Mouse (Mus musculus): ENCODE measurements at regions not wholly inside any gene's neighbourhood (a gene's known extent, or its start where the extent isn't known, plus 50 kb on each side); places are given as distances from the start of the nearest gene placed in this dataset.

- H3K9ac ChIP-seq = no peak overlapping the region
- 67% methylated on average over 2 of the region's 2 CpGs for WGBS
- ATAC-seq (ENCODE audit: insufficient number of reproducible peaks, low FRiP score, low TSS enrichment, low read depth) = no peak
Observed at GRCm38 (mm10) chr1:107677404-107677803, 87.6 kb downstream of the Serpinb8 start.

GRCm38 (mm10) chr1:107696858-107697257 lies 107.1 kb downstream of the Serpinb8 start:
- no peak for ATAC-seq (ENCODE audit: insufficient number of reproducible peaks, low FRiP score, low TSS enrichment, low read depth)
- H3K36me3 ChIP-seq = no peaks in the 10 kb centered on the region
- no peaks in the 10 kb centered on the region for H3K4me1 ChIP-seq
- 35% methylated on average over 2 of the region's 2 CpGs for WGBS
- H3K27me3 ChIP-seq = no peaks in the 10 kb centered on the region
- H3K27ac ChIP-seq (replicated peaks) = no peak overlapping the region
- no peak overlapping the region for H3K4me2 ChIP-seq (replicated peaks)
- no peak overlapping the region for H3K4me3 ChIP-seq (replicated peaks)
- H3K9ac ChIP-seq = no peak overlapping the region
- H3K9me3 ChIP-seq (replicated peaks) = no peaks in the 10 kb centered on the region

More at GRCm38 (mm10) chr1:107677404-107677803, 87.6 kb downstream of the Serpinb8 start:
- no peak overlapping the region for H3K4me3 ChIP-seq (replicated peaks)
- H3K27ac ChIP-seq (replicated peaks) = no peak overlapping the region
- no peaks in the 10 kb centered on the region for H3K9me3 ChIP-seq (replicated peaks)
- H3K4me1 ChIP-seq = no peaks in the 10 kb centered on the region
- no peaks in the 10 kb centered on the region for H3K36me3 ChIP-seq
- H3K4me2 ChIP-seq (replicated peaks) = no peak overlapping the region
- H3K27me3 ChIP-seq = no peaks in the 10 kb centered on the region

GRCm38 (mm10) chr1:107706108-107706548 lies 116.3 kb downstream of the Serpinb8 start:
- H3K27me3 ChIP-seq = no peaks in the 10 kb centered on the region
- H3K9ac ChIP-seq = no peak overlapping the region
- H3K36me3 ChIP-seq = no peaks in the 10 kb centered on the region
- no peak overlapping the region for H3K27ac ChIP-seq (replicated peaks)
- H3K4me3 ChIP-seq (replicated peaks) = no peak overlapping the region
- no peaks in the 10 kb centered on the region for H3K4me1 ChIP-seq
- no peak for ATAC-seq (ENCODE audit: insufficient number of reproducible peaks, low FRiP score, low TSS enrichment, low read depth)
- H3K9me3 ChIP-seq (replicated peaks) = no peaks in the 10 kb centered on the region
- no peak overlapping the region for H3K4me2 ChIP-seq (replicated peaks)

- Histone ChIP-seq H3K4me1 (no peaks in the 10 kb centered on the region), H3K27ac (replicated peaks) (no peak overlapping the region), H3K27me3 (no peaks in the 10 kb centered on the region), H3K9ac (no peak overlapping the region), H3K4me2 (replicated peaks) (no peak overlapping the region), H3K4me3 (replicated peaks) (no peak overlapping the region), H3K36me3 (no peaks in the 10 kb centered on the region), H3K9me3 (replicated peaks) (no peaks in the 10 kb centered on the region)
- WGBS = 90% methylated on average over 5 of the region's 5 CpGs
- ATAC-seq (ENCODE audit: insufficient number of reproducible peaks, low FRiP score, low TSS enrichment, low read depth) = no peak
Observed at GRCm38 (mm10) chr1:107708601-107709000, 118.8 kb downstream of the Serpinb8 start.

- Histone ChIP-seq H3K9ac (no peak overlapping the region), H3K27ac (replicated peaks) (no peak overlapping the region), H3K36me3 (no peaks in the 10 kb centered on the region), H3K4me2 (replicated peaks) (no peak overlapping the region), H3K9me3 (replicated peaks) (no peaks in the 10 kb centered on the region), H3K4me3 (replicated peaks) (no peak overlapping the region), H3K4me1 (no peaks in the 10 kb centered on the region), H3K27me3 (no peaks in the 10 kb centered on the region)
- WGBS = 40% methylated on average over 1 of the region's 1 CpGs
- ATAC-seq (ENCODE audit: insufficient number of reproducible peaks, low FRiP score, low TSS enrichment, low read depth) = no peak
Observed at GRCm38 (mm10) chr1:107714869-107715268, 125.1 kb downstream of the Serpinb8 start.

GRCm38 (mm10) chr1:107719304-107719703 lies 129.5 kb downstream of the Serpinb8 start:
- ATAC-seq (ENCODE audit: insufficient number of reproducible peaks, low FRiP score, low TSS enrichment, low read depth) = no peak
- H3K27ac ChIP-seq (replicated peaks) = no peak overlapping the region
- H3K4me3 ChIP-seq (replicated peaks) = no peak overlapping the region
- no peak overlapping the region for H3K4me2 ChIP-seq (replicated peaks)
- H3K9ac ChIP-seq = no peak overlapping the region
- H3K4me1 ChIP-seq = no peaks in the 10 kb centered on the region
- no peaks in the 10 kb centered on the region for H3K9me3 ChIP-seq (replicated peaks)
- WGBS = 42% methylated on average over 5 of the region's 5 CpGs
- H3K27me3 ChIP-seq = no peaks in the 10 kb centered on the region
- H3K36me3 ChIP-seq = no peaks in the 10 kb centered on the region

- no peak for ATAC-seq (ENCODE audit: insufficient number of reproducible peaks, low FRiP score, low TSS enrichment, low read depth)
- H3K9ac ChIP-seq = no peak overlapping the region
- no peaks in the 10 kb centered on the region for H3K36me3 ChIP-seq
- no peak overlapping the region for H3K27ac ChIP-seq (replicated peaks)
- WGBS = 71% methylated on average over 11 of the region's 11 CpGs
- no peak overlapping the region for H3K4me3 ChIP-seq (replicated peaks)
- H3K4me2 ChIP-seq (replicated peaks) = no peak overlapping the region
- no peaks in the 10 kb centered on the region for H3K27me3 ChIP-seq
- no peaks in the 10 kb centered on the region for H3K9me3 ChIP-seq (replicated peaks)
- no peaks in the 10 kb centered on the region for H3K4me1 ChIP-seq
Observed at GRCm38 (mm10) chr1:107728113-107728839, 138.5 kb downstream of the Serpinb8 start.

GRCm38 (mm10) chr1:107765307-107765706 lies 175.5 kb downstream of the Serpinb8 start:
- Histone ChIP-seq H3K4me3 (replicated peaks) (no peak overlapping the region), H3K4me1 (no peaks in the 10 kb centered on the region), H3K9ac (no peak overlapping the region), H3K9me3 (replicated peaks) (no peaks in the 10 kb centered on the region), H3K36me3 (no peaks in the 10 kb centered on the region), H3K27ac (replicated peaks) (no peak overlapping the region), H3K4me2 (replicated peaks) (no peak overlapping the region), H3K27me3 (no peaks in the 10 kb centered on the region)
- WGBS = 79% methylated on average over 1 of the region's 1 CpGs
- no peak for ATAC-seq (ENCODE audit: insufficient number of reproducible peaks, low FRiP score, low TSS enrichment, low read depth)

- H3K27ac ChIP-seq (replicated peaks) = no peak overlapping the region
- 58% methylated on average over 4 of the region's 4 CpGs for WGBS
- no peak for ATAC-seq (ENCODE audit: insufficient number of reproducible peaks, low FRiP score, low TSS enrichment, low read depth)
- no peaks in the 10 kb centered on the region for H3K27me3 ChIP-seq
- H3K4me3 ChIP-seq (replicated peaks) = no peak overlapping the region
- no peaks in the 10 kb centered on the region for H3K36me3 ChIP-seq
- no peak overlapping the region for H3K4me2 ChIP-seq (replicated peaks)
- no peak overlapping the region for H3K9ac ChIP-seq
- no peaks in the 10 kb centered on the region for H3K9me3 ChIP-seq (replicated peaks)
- H3K4me1 ChIP-seq = no peaks in the 10 kb centered on the region
Observed at GRCm38 (mm10) chr1:107767198-107767947, 177.6 kb downstream of the Serpinb8 start.

- no peak overlapping the region for H3K4me3 ChIP-seq (replicated peaks)
- H3K27ac ChIP-seq (replicated peaks) = no peak overlapping the region
- no peaks in the 10 kb centered on the region for H3K27me3 ChIP-seq
- H3K9me3 ChIP-seq (replicated peaks) = no peaks in the 10 kb centered on the region
- H3K9ac ChIP-seq = no peak overlapping the region
- H3K36me3 ChIP-seq = no peaks in the 10 kb centered on the region
- no peak overlapping the region for H3K4me2 ChIP-seq (replicated peaks)
- no peak for ATAC-seq (ENCODE audit: insufficient number of reproducible peaks, low FRiP score, low TSS enrichment, low read depth)
- H3K4me1 ChIP-seq = no peaks in the 10 kb centered on the region
- 79% methylated on average over 2 of the region's 2 CpGs for WGBS
Observed at GRCm38 (mm10) chr1:107772967-107773366, 183.2 kb downstream of the Serpinb8 start.

GRCm38 (mm10) chr1:107783079-107783478 lies 193.3 kb downstream of the Serpinb8 start:
- Histone ChIP-seq H3K9me3 (replicated peaks) (no peaks in the 10 kb centered on the region), H3K4me1 (no peaks in the 10 kb centered on the region), H3K9ac (no peak overlapping the region), H3K4me2 (replicated peaks) (no peak overlapping the region), H3K36me3 (no peaks in the 10 kb centered on the region), H3K27ac (replicated peaks) (no peak overlapping the region), H3K27me3 (no peaks in the 10 kb centered on the region), H3K4me3 (replicated peaks) (no peak overlapping the region)
- no peak for ATAC-seq (ENCODE audit: insufficient number of reproducible peaks, low FRiP score, low TSS enrichment, low read depth)
- 74% methylated on average over 5 of the region's 5 CpGs for WGBS

Data from embryonic facial prominence, embryonic 15.5 days (tissue).